Mouse (Mus musculus): ENCODE results near the gene Patj. TPM values are rescaled to one million over a fixed set of nuclear protein-coding genes. Genes with fewer than 3 reads are reported as not detected.

Gene Patj
- total RNA-seq, 2 experiments from 2014 or later, result 3.3 to 22.5 TPM

GRCm38 (mm10) chr4:98563506-98564195 is 168.1 kb downstream of the Patj start:
- no peak for ATAC-seq (replicated peaks; ENCODE audit: low FRiP score, low TSS enrichment, poor library complexity, severe bottlenecking)

DNA sequence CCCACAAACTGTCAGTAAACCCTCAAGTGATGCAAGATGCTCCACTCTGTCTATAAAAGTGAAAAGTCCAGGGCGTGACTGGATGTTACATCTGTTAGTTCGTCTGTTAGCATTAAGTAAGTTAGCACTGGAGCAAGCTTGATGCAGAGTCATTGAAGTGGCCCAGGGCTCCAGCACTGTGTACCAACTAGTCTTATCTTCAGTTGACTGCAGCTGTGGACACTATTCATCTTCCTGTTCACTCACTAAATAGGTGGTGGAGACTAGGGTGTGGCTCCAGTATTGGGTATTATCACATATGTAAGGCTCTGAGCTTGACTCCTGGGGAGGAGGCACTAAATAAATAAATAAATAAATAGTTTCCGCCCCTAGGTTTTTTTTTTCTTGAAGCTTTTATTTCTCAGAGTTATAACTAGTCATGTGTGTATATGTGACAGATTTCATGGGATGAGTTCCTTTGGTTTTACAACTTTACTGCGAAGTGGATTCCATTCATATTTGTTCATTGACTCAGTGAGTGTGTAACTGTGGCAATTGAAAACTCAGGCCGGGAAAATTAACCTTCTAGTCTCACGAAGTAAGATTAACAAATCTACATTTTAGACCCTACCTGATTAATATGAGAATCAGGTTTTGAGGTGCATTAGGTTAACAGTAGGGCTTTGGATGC is 168.7 kb downstream of the Patj start:
- peak; percentile 65 for ATAC-seq (replicated peaks; ENCODE audit: low FRiP score, low TSS enrichment, poor library complexity, severe bottlenecking)

DNA sequence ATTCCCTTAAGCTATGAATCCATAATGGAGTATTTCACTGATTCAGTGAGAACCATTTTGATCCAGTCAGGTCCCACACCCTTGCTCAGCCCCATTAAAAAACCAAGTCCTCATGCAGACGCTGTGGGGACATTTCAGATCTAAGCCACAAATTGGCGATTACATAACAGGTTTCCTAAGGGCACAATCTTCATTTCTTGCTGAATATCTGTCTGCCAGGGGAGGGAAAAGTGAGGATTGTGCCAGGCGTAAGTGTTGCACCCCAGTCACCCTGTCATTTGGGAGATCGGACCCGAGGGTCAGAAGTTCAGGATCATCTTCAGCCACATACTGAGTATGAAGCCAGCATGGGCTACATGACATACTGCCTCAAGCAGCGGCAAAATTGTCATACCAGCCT is 171.2 kb downstream of the Patj start:
- no peak for ATAC-seq (replicated peaks; ENCODE audit: low FRiP score, low TSS enrichment, poor library complexity, severe bottlenecking)

DNA sequence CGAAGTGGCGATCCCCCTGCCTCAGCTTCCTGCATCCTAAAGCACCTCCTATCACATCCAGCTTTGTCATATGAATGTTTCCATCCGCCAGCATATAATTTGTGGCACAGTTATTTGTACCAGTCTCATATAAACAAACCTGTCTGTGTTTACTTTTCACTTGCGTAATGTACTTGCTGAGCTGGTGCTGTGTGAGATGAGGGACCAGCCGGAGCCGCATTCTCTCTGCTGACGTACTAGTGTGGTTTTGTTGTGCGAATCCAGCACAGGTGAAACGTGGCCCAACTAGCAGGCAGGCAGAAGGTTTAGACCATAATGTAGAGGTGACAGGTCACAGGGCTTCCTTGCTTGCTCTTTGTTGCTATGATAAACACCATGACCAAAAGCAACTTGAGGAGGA is 171.9 kb downstream of the Patj start:
- ATAC-seq (replicated peaks; ENCODE audit: low FRiP score, low TSS enrichment, poor library complexity, severe bottlenecking), result no peak

- ATAC-seq (replicated peaks; ENCODE audit: low FRiP score, low TSS enrichment, poor library complexity, severe bottlenecking), result no peak
These were observed 174.3 kb downstream of the Patj start for GRCm38 (mm10) chr4:98569904-98570303.

DNA sequence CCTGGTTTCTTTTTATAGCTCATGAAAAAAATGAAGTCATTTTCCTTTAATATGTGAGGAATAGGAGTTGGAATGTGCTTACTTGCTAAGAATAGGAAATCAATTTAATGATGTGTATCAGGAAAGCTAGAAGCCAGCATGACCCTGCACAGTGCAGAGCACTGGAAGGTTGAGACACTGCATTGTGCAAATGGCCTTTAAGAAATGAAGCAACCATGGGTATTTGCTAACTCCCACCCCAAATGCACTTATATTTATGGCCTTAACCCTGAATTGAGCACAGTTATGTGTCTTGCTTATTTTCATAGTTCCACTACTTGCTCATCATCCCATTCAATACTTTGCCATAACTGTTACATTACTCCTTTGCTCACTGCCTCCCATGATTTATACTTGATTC is 181.7 kb downstream of the Patj start:
- no peak for ATAC-seq (replicated peaks; ENCODE audit: low FRiP score, low TSS enrichment, poor library complexity, severe bottlenecking)

DNA sequence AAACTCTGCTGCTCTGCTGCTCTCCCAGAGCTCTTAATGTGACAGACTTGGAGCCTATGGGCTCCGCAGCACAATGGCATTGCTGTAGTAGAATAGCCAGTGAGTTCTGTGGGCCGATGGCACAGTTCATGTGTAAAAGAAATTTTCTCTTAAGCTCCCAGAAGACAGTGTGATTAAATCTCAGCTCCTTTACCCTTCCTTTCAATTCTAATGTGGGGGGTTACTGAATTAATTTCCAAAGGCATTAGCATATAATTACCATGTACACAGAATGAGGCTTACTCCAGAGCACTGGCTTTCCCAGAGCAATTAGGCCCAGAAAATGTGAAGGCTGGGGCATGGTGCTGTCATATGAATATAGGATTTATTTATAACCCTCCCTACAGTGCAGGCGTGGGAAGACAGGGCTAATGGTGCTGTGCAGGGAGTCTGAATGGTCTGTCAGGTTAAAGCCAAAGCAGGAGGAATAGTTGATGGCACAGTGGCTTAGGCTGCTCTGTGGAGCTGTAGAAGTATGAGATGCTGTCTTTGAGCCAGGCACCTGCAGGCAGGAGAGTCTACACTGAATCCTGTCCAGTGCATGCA is 182.5 kb downstream of the Patj start:
- no peak for ATAC-seq (replicated peaks; ENCODE audit: low FRiP score, low TSS enrichment, poor library complexity, severe bottlenecking)

GRCm38 (mm10) chr4:98581456-98581855 is 185.9 kb downstream of the Patj start:
- no peak for ATAC-seq (replicated peaks; ENCODE audit: low FRiP score, low TSS enrichment, poor library complexity, severe bottlenecking)

- no peak for ATAC-seq (replicated peaks; ENCODE audit: low FRiP score, low TSS enrichment, poor library complexity, severe bottlenecking)
These were observed 188.4 kb downstream of the Patj start for GRCm38 (mm10) chr4:98584023-98584422.

DNA sequence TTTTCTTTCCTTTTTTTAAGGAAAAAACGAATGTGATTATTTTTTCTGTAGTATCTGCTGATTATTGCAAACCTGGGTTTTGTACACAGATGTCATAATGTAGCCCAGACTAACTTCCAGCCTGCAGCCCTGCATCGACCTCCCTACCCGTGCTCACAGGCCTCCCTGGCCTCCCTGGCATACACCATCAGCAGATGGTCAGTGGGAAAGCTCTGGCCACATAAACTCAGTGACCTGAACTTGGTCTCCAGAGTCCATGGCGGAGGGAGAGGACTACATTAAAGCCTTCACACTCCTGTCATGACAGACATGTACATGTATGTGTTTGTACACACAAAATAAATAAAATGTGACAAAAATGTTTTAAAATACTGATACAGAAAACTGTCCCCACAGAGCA is 190.7 kb downstream of the Patj start:
- ATAC-seq (replicated peaks; ENCODE audit: low FRiP score, low TSS enrichment, poor library complexity, severe bottlenecking), result no peak

DNA sequence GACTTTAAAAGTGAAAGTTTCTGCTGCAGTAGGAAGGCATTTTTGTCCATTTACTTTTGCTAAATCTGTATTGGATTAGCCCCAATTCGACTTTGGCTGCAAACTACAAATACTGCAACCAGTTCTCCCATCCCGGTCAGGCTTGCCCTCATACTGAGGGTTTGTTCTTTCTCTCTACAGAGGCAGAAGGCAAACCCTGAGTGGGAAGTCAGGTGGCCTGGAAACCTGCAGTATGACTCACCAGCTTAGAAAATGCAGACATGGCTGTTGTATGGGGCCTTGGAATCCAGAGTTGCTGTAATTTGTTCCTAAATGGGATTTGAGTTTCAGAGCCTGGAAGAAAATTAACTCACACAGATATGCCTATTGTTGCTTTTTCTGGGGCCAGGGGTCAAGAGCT is 192.1 kb downstream of the Patj start:
- no peak for ATAC-seq (replicated peaks; ENCODE audit: low FRiP score, low TSS enrichment, poor library complexity, severe bottlenecking)

GRCm38 (mm10) chr4:98593961-98594360 is 198.4 kb downstream of the Patj start:
- no peak for ATAC-seq (replicated peaks; ENCODE audit: low FRiP score, low TSS enrichment, poor library complexity, severe bottlenecking)

- no peak for ATAC-seq (replicated peaks; ENCODE audit: low FRiP score, low TSS enrichment, poor library complexity, severe bottlenecking)
These were observed 203.0 kb downstream of the Patj start for GRCm38 (mm10) chr4:98598546-98598971.

DNA sequence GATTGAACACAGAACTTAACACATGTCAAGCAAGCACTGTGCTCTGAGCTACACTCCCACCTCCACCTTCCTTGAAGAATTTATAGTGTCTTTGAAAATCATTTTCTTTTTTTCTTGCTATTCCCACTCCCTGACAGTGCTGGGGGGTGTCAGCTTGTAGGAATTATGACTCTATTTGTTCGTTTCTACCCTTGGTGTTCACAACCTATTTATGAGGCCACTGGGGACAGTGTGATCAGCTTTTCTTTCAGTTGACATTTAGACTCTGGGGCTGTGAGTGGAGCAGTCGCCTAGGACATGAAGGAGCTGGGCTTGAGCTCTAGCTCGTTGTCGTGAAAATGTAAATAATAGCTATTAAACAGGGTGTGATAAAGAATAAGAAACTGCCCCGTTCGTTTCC is 203.8 kb downstream of the Patj start:
- no peak for ATAC-seq (replicated peaks; ENCODE audit: low FRiP score, low TSS enrichment, poor library complexity, severe bottlenecking)

- no peak for ATAC-seq (replicated peaks; ENCODE audit: low FRiP score, low TSS enrichment, poor library complexity, severe bottlenecking)
These were observed 207.5 kb downstream of the Patj start for GRCm38 (mm10) chr4:98603131-98603530.

GRCm38 (mm10) chr4:98610501-98610900 is 214.9 kb downstream of the Patj start:
- no peak for ATAC-seq (replicated peaks; ENCODE audit: low FRiP score, low TSS enrichment, poor library complexity, severe bottlenecking)

GRCm38 (mm10) chr4:98614395-98614794 is 218.8 kb downstream of the Patj start:
- no peak for ATAC-seq (replicated peaks; ENCODE audit: low FRiP score, low TSS enrichment, poor library complexity, severe bottlenecking)

- no peak for ATAC-seq (replicated peaks; ENCODE audit: low FRiP score, low TSS enrichment, poor library complexity, severe bottlenecking)
These were observed 223.6 kb downstream of the Patj start for GRCm38 (mm10) chr4:98619199-98619598.

DNA sequence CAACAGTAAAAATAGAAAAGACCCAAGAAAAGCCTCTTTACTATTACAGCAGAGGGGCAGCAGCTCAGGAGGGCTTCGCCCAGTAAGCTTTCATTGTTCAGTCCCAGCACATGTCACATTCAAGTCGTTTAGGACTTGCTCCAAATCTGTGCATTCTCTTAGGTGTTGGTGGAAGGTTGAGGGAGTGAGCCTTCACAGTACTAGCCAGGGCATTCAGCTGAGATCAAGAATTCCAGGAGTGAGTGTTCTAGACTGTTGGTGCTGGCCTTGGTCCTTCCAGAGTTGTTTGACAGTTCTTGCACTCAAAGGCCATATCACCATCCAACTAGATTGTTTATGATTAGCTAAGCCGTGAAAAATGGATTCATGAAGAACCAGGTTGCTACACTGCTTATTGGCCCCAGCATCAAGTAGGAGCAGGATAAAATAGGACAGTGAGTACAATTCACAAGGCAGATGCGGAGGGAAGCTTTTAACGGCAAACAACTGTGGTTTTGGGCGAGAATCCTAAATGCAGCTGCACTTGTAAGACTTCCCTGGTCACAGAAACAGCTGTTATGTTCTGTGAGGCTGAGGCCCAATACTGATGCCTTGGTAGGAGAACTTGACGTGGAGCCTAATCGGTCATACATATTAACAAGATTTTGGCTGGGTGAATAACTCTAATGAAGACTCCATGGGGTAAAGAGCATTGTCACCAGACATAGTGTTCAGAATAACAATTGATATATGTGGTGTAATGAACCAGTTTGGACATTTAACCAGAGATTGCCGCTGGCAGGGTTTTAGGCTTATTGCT is 225.6 kb downstream of the Patj start:
- no peak for ATAC-seq (replicated peaks; ENCODE audit: low FRiP score, low TSS enrichment, poor library complexity, severe bottlenecking)

GRCm38 (mm10) chr4:98622180-98622579 is 226.6 kb downstream of the Patj start:
- no peak for ATAC-seq (replicated peaks; ENCODE audit: low FRiP score, low TSS enrichment, poor library complexity, severe bottlenecking)
